Mouse (Mus musculus): ENCODE measurements around the gene Cd3e. TPM values are rescaled to one million over a fixed set of nuclear protein-coding genes. Genes with fewer than 3 reads are reported as not detected.

The Cd3e gene
- total RNA-seq, 2 experiments from 2014 or later = 0.43 TPM; not detected in 1

DNA sequence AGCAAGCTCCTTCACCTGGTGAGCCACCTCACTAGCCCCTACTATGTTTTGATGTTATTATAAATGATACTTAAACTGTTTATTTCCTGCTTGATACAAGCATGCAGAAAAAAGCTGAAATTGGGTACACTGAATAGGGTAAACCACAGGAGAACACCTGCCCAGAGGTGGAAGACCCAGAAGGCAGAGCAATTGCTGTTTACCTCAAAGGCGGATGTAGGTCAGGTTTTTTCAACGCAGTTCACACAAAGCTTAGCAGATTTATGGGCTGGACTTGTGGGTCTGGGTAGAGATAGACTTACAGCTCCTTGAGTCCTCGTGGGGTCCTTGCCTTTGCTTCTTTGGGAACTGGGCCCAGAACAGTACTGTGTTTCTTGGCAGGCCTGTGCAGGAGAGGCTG, 6.4 kb upstream of the Cd3e start:
- DNase-seq = no peak

DNA sequence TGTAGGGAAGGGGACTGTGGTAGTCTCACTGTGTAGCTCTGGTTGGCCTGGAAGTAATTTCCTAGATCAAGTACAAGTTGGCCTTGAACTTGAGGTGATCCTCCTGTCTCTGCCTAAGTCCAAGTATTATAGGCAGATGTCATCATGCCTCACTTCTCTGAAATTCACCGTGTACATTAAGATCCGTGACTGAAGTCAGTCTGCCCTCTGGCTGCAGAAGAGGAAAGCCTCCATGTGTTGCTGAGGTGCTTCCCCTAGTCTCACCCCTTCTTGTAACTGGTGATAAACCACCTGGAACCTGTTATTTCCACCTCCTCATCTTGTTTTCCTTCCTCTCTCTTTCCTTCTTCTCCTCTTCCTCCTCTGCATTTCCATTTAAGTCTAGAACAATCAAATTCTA, 5.5 kb upstream of the Cd3e start:
- DNase-seq = no peak

- no peak for DNase-seq
Measured at GRCm38 (mm10) chr9:45011291-45011690, 1.9 kb upstream of the Cd3e start.

DNA sequence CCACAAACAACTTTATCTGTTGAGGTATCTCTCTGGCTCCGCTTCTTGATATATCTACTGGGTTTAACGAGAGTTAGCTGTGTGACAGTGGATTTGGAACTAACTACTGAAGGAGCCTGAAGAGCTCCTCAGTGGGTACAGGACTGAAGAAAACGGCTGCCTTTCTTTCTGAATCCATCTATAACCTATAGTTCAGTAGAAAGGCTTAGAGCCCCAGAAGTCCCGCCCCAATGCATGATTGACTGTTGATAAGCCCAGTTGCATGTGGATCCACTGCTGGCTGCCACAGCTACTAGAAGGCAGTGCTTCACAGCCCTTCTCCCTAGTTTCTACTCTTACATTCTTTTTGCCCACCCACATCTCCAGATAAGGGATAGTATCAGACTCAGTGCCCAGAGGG, 1.0 kb upstream of the Cd3e start:
- no peak for DNase-seq

DNA sequence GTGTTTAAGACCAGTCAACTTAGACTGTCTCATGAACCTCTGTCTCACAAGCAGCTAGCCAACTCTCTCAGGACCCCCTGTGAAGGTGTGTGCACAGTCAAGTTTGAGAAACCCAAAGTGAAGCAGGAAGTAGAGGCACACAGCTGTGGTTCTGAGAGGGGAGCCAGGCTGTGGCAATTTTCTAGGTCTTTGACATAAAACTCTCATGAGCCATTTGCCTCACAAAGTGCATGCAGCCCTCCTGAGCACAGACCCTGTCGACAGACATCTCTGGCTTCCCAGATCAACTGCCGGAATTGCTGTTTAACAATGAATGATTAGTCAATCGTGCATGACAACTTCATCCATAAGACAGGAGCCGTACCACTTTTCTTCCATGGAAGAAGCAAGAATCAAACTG, 1.1 kb downstream of the Cd3e start:
- no peak for DNase-seq

- DNase-seq = no peak
Measured at GRCm38 (mm10) chr9:45007404-45007803, 2.0 kb downstream of the Cd3e start.

- DNase-seq = no peak
Measured at GRCm38 (mm10) chr9:45000249-45000648, 9.2 kb downstream of the Cd3e start.

GRCm38 (mm10) chr9:44999776-45000175, 9.7 kb downstream of the Cd3e start:
- no peak for DNase-seq

DNA sequence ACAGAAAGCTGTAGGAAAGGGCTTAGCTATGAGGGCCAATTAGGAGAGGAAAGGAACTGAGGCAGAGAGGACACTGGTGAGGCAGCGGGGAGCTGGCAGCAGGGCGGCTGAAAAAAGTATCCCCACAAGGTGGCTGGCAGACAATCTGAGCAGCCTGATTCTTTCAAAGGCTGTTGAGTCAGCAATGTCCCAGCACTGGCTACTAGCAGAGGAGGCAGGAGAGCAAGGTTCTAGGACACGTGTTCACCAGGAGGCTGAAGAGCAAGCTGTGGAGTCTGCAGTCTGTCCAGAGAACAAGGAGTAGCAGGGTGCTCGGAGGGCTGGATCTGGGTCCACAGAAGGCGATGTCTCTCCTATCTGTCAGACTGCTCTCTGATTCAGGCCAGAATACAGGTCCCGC, 10.3 kb downstream of the Cd3e start:
- peak; percentile 56 for DNase-seq

DNA sequence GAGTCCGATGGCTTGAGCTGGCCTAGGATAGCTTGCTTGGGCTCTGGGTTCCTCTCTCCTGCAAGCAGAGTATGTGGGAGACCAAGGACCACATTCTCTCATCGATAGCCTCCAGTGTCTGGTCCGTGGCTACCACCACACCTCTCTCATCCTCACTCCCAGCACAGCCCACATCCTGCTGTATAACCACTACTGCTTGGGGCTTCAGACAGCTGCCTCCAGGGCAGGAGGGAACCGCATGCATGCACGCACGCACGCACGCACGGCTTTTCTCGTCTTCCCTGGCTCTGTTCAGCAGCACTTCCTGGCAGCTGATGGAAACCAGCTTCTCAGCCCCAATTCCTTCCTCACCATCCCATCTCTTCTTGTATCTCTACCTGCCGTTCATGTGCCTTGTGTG, 11.3 kb downstream of the Cd3e start:
- no peak for DNase-seq

DNA sequence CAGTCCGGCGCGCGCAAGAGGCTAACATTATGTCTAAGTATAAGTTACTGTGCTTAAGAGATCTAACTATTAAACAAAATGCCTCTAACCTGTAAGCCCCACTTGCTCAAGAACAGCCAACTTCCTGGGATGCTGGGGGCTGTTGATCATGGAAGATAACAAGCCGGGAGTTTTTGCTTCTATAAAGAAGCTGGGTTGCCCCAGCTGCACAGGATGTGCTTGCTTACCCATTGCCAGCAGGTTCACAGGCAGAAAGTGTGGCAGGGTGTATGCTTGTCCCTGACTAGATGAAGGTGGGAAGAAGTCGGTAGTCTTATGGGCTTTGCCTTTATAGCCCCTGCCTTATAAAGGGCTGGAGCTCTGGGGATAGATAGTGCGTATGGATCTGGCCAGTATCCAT, 12.8 kb downstream of the Cd3e start:
- no peak for DNase-seq

GRCm38 (mm10) chr9:44994962-44995361, 14.5 kb downstream of the Cd3e start:
- no peak for DNase-seq

GRCm38 (mm10) chr9:44993268-44993667, 16.2 kb downstream of the Cd3e start:
- no peak for DNase-seq

DNA sequence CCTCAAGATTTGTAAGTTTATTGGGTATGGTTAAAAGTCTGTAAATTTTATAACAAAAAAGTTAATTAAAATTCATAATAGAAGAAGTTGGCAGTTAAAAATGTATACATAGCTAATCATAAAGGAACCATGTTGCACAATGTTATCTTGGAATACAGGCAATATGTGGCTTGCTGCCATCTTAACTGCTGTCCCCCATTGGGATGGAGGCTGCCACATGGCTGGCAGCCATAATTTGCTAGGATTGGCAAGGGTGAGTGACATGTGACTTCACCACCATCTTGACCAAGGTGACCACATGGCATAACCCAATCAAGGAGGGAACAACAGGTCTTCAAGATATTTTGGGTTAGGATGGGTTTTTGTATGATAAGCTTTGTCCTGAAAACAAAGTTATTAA, 17.2 kb downstream of the Cd3e start:
- no peak for DNase-seq

DNA sequence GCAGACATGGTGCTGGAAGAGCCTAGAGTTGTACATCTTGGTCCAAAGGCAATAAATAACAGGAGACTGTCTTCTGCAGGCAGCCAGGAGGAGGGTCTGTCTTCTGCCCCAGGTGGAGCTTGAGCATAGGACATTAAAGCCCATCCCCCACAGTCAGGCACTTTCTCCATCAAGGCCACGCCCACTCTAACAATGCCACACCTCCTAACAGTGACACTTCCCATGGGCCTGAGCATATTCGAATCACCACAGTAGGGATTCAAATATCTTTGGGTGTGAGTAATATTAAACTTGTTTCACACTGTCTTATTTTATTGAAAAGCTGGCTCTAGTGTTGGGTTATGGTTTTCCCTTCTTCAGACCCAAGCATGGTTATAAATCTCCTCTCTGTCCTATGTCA, 17.6 kb downstream of the Cd3e start:
- DNase-seq = no peak

DNA sequence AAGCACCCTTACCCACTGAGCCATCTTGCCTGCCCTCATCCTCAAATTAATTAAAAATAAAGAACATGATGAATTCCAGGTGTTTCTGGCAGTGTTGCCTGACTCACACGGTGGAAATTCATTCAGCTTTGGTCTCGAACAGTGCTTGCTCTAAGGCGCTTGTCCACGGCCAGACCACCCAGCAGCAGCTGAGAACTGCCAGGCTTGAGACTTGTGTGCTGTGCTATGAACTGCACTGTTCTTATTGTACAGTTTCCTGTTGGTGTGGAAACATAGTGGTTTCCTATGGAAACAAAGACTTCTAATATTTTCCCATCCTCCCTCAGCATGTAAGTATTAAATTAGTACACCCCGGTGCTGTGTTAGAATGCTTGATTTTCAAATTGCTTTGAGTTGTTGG, 22.5 kb downstream of the Cd3e start:
- DNase-seq = no peak

DNA sequence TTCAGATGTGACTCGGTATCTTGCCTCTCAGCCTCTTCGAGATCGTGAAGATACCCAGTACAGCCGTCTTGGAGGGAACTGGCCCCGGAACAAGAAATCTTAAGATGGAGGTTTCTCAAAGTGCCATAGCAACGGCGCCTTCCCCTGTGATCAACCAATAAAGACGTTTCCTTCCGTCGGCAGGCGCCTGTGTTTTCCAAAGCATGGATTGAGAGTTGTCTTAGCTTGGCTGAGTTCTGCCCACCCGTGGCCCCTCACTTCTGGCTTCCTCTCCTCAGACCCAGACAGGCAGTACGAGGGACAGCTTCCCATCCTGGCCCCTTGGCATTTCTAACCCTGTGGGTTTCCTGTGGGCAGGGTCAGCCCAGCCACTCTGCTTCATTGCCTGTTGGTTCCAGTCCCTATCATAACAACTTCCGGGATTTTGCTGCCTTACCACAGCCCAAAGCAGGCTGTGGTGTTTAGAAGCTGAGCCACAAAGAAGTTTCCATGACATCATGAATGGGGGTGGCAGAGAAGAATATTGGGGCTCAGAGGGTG, 23.1 kb downstream of the Cd3e start:
- DNase-seq = peak; percentile 31

DNA sequence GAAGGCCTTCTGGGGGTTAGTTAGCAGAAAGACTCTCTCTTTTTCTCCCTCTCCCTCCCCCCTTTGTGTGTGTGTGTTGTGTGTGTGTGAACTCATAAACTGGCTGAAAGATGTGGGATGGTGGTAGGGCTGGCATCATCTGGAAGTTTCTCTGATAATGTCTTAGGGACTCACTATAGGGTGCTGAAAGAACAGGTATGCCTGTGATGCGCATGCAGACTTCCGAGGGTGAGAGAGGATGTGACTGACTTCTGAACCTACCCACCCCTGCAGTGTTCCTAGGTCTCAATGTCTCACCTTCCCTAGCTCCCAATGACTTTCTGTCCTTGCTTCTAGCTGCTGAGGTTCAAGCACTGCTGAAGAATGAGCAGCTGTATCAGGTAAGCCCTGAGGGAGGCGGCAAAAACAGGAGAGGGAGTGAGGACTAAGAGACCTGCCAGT, 23.7 kb downstream of the Cd3e start:
- no peak for DNase-seq

- DNase-seq = no peak
Measured at GRCm38 (mm10) chr9:44983001-44983400, 26.4 kb downstream of the Cd3e start.

DNA sequence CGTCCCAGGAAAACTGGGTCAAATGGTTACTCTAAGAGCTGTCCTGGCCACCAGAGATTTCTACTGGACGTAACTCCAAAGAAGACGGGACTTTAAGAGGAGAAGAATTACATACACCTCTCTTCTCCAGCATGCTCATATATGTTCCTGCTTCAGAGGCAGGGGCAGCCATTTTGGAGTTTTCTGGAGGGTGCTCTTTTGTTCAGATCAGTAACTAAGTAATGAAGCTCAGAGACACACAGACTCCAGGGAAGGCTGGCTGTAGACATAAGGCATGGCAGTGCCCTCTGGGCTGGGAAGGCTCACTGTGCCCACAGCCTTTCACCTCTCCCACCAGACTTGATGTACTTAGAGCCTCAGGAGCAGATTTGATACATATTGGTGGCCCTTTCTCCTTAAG, 26.9 kb downstream of the Cd3e start:
- DNase-seq = no peak

DNA sequence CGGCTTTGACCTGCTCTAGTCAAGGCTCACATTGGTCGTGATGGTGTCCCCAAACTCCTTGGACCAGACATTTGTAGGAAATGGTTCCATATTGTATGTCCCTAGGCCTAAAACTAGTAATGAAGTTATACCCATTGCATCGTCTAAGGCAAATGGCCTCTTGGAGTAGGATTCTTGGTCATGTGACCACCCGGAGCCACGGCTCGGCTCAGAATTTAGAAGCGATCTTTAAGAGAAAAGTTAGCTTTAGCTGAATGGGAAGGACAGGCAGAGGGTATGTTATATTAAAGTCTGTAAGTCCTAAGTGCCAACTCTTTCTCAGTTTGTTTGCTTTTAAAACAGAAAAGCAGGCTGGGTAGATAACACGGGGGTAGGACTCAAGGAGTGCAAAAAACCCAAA, 27.3 kb downstream of the Cd3e start:
- DNase-seq = no peak

DNA sequence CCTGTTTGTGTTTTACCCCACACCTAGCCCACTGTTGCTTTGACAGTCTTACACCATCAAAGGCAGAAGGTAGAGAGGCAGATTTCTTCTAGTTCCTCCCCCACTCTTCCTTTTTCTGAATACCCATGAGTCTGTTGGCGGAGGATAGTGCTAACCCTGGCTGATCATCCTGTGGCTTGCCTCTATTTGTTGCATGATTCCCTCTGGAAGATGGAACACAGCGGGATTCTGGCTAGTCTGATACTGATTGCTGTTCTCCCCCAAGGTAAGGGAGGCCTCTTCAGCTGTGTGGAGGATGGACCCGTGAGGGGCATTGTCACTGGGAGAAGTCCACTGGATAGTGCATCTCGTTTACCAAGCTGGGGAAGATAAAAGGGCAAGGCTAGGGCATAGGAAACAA, 27.8 kb downstream of the Cd3e start, which contains the start of gene Cd3d:
Cd3d (plus strand) TSS at position 111 of the 400 bp plus-strand sequence.
- no peak for DNase-seq

- DNase-seq = no peak
Measured at GRCm38 (mm10) chr9:44981104-44981503, 28.3 kb downstream of the Cd3e start.

DNA sequence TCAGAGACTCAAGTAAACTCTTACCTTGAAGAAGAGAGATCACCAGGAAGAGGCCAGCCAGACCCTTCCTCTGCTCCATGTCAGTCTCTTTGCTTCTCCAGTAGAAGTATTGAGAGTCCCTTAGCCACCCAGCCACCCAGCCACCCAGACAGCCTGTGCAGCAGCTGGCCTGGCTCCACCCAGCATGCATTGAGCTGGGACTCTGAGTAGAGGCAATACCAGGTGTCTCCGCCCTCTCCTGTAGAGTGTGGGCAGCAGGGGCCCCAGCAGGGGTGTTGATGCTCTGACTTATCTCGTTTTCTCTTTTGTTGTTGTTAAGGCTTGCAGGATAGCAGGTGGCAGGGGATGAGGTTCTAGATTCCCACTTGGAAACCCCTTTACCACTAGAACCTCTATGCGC, 29.2 kb downstream of the Cd3e start, which contains the start of gene Cd3g:
Cd3g (minus strand) TSS at position 190 of the 400 bp plus-strand sequence.
- DNase-seq = peak; percentile 23

DNA sequence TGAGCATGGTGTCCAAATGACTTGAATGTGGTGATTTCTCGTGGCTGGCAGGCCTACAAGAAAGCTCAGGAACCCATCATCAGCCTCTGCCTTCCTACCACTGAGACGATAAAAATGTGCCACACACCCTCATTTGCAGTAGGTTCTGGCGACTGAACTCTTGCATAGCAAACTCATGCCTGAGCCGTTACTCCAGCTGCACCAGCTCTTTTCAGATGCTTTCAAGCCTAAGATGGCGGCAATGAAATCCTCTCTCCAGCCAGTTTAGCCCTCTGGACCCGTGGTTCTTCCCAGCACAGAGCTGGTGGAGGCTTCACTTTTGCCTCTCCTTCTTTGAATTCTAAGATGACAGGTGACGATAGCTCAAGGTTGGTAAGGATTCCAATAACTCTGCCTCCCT, 29.6 kb downstream of the Cd3e start:
- DNase-seq = no peak

Data from gastrocnemius, postnatal 25 days (tissue).